Mouse (Mus musculus) gastrocnemius, postnatal 10 days (tissue): ENCODE measurements around the gene Gstm3. TPM values are rescaled to one million over a fixed set of nuclear protein-coding genes. Genes with fewer than 3 reads are reported as not detected.

ENCODE experiments used
- DNase-seq: peaks from one replicate; pipeline ENCODE4 v3.0.0; 2021; ENCODE audit warnings: mixed read lengths
- total RNA-seq, 2 experiments: library from RNA; stranded (reverse); gene quantifications; 2 replicates each; pipeline ENCODE4 v1.2.3; 2021

The Gstm3 gene
- total RNA-seq, 2 experiments from 2014 or later = not detected

DNA sequence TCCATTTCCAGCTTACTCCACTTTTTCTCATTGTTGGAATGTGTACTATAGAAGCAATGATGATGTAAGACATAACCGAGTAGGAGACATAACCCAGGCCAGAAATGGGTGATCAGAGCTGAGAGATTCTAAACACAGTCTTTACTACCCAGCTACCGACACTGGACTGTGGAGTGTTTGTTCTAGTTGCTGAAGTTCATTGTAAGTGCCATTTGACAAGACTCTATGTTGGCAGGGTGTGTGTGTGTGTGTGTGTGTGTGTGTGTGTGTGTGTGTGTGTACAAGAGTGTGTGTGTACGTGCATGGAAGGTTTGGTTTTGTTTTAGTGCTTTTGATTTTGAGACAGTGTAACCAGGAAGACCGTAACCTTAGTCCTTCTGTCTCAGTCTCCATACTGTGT is 39.4 kb downstream of the Gstm3 start:
- no peak for DNase-seq

DNA sequence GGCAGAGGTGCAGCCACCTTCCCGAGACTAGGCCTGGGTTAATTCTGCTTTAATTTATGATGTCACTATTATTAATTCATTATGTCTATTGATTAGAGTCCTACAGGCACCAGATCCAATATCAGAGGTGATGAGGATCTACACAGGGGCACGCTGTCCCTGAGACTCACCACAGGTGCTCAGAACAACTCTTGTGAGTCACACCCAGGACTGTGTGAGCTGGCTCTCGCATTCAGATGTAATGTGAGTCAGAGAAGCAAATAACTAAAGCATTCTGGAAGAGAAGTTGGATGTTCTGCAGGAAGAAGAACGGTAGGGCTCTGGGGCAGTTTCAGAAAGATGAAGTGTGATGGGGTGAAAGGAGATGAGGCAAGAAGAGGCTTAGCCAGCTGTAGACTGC is 39.8 kb downstream of the Gstm3 start:
- DNase-seq = no peak

DNA sequence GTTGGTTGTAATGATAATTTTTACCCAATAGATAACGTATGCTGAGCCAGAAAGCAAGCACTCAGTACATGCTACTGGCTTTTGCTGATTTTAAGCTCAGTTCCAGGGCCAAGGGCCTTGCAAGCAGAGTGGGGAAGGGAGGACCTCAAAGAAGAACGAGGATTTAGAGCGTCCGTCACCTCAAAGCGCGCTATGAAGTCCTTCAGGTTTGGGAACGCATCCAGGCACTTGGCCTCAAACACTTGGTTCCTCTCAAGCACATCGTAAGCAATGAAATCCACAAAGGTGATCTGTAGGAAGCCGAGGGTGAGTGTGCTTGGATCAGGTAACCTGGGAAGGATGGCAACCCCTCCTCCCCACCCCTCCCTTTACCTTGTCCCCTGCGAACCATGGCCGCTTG is 40.4 kb downstream of the Gstm3 start:
- DNase-seq = no peak

DNA sequence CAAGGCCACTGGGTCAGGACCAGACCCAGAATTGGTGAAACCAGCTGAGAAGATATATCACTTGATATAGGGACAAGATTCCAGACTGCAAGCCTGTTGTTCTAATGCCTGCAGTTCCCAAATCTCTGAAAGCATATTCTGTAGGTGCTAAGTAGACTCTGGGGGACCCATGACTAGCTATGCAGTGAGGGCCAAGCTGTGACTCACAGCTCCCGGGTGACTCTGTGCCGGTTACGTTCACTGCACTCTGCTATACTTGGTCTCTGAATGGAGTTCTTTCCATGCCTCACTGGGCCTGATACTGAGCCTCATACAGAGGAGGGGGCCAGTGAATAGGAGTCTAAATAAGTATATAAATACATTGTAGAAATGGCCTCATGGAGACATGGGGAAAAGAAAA is 41.2 kb downstream of the Gstm3 start:
- DNase-seq = no peak

DNA sequence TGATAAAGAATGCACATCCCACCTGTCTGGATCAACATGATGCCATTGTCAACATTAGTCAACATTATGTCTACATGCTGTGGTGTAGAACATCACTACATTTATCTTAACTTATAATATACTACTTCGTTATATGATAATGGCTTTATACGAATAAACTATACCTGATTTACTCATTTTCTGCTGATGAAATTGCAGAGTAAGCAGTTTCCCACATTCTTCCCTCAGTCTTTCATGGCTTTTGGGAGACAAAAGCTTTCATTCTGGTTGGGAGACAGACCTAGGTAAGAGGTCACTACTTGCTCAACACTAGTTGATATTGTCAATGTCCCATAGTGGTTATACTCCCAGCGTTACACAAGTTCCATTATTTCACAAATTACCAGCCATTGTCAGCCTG is 43.7 kb downstream of the Gstm3 start:
- DNase-seq = no peak

GRCm38 (mm10) chr3:107920348-107920747 is 48.7 kb downstream of the Gstm3 start:
- DNase-seq = no peak

DNA sequence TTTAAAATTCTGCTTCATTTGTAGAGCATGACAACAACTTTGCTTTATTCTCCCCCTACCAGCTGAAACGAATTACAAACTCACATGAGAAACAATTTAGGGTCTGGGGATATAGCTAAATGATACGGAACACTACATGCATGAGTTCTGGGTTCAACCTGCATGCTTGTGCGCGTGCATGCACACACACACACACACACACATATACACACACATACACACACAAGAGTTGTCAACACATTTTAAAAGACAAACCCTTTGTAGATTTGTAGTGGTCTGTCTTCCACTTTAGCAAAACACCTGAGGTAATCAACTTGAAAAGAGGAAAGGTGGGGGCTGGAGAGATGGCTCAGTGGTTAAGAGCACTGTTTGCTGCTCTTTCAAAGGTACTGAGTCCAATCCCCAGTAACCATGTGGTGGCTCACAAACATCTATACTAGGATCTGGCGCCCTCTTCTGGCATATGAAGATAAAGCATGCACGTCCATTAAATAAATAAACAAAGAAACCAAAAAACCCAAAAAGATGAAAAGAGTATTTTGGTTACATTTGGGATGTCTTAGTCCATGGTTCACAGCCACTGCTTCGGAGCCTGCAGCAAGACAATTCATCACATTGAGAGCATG is 51.2 kb downstream of the Gstm3 start:
- DNase-seq = peak; percentile 53

GRCm38 (mm10) chr3:107917097-107917496 is 52.0 kb downstream of the Gstm3 start:
- no peak for DNase-seq

DNA sequence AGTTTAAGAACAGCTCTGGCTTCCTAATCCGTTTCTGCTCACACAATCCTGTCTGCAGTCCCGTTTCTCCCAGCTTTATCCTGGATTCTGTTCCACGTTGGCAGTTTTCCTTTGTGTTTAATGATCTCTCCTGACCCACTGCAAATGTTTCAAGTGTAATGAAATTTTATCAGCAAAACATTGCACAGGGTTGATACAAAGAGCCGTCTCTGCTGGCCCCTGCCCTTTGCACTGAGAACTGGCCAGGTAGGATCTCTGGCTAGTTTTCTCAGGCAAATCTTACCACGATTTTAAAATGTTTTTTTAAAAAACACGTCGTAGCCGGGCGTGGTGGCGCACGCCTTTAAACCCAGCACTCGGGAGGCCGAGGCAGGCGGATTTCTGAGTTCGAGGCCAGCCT is 52.4 kb downstream of the Gstm3 start:
- DNase-seq = no peak

Other genes starting within 250 kb of the Gstm3 start
- gene Csf1, start 208.8 kb downstream of the Gstm3 start, total RNA-seq = 10 to 100 TPM; 14.2 to 21.4 TPM
- not detected for gene Eps8l3, start 92.1 kb downstream of the Gstm3 start, total RNA-seq
- gene Gstm5, start 73.5 kb downstream of the Gstm3 start, total RNA-seq = 10 to 100 TPM; 51.5 to 56.1 TPM
- gene Gstm7, start 37.5 kb downstream of the Gstm3 start, total RNA-seq = 10 to 100 TPM in 1 of 2 experiments, 1 to 10 TPM in 1; 8.6 to 11.2 TPM
- 1 to 10 TPM in 1 of 2 experiments, under 1 TPM in 1; 0.84 to 1.0 TPM for gene Gstm6, start 25.5 kb downstream of the Gstm3 start, total RNA-seq
- gene Gstm2, start 17.2 kb upstream of the Gstm3 start, total RNA-seq = 10 to 100 TPM; 33.3 to 39.0 TPM
- gene Gstm1, start 48.7 kb upstream of the Gstm3 start, total RNA-seq = 10 to 100 TPM; 61.3 to 67.2 TPM
- 10 to 100 TPM in 1 of 2 experiments, 1 to 10 TPM in 1; 9.8 to 10.4 TPM for gene Gstm4, start 75.6 kb upstream of the Gstm3 start, total RNA-seq
- gene Ampd2, start 117.4 kb upstream of the Gstm3 start, total RNA-seq = 10 to 100 TPM in 1 of 2 experiments, 1 to 10 TPM in 1; 9.5 to 15.0 TPM
- gene Gnat2, start 123.5 kb upstream of the Gstm3 start, total RNA-seq = under 1 TPM in 1 of 2 experiments, not detected in 1; 0.54 TPM
- gene Gnai3, start 176.9 kb upstream of the Gstm3 start, total RNA-seq = 10 to 100 TPM; 28.2 to 33.2 TPM
- under 1 TPM; 0.14 to 0.27 TPM for gene Gpr61, start 185.6 kb upstream of the Gstm3 start, total RNA-seq
- gene Amigo1, start 217.1 kb upstream of the Gstm3 start, total RNA-seq = 10 to 100 TPM; 30.7 to 31.6 TPM
- 1 to 10 TPM; 3.5 to 4.2 TPM for gene Cyb561d1, start 231.9 kb upstream of the Gstm3 start, total RNA-seq
- gene Atxn7l2, start 241.7 kb upstream of the Gstm3 start, total RNA-seq = 10 to 100 TPM; 13.2 to 18.4 TPM